Mouse (Mus musculus): ENCODE results near the gene Amotl2. TPM values are rescaled to one million over a fixed set of nuclear protein-coding genes. Genes with fewer than 3 reads are reported as not detected.

The Amotl2 gene
- polyA plus RNA-seq, 1 experiment: 10.7 TPM

GRCm38 (mm10) chr9:102718676-102719075, 2.2 kb downstream of the Amotl2 start:
- peak overlapping the region; percentile 50; the same call in 1 of the 2 replicates for H3K4me3 ChIP-seq (ENCODE audit: extremely low read depth, insufficient read depth, insufficient read length)
- H3K27me3 ChIP-seq (ENCODE audit: control insufficient read depth, insufficient read depth, low read length): peaks cover 4% of the 10 kb centered on the region; the same call in 1 of the 2 replicates
- no peaks in the 10 kb centered on the region for H3K36me3 ChIP-seq (ENCODE audit: control insufficient read depth, insufficient read depth, low read length)
- H3K27ac ChIP-seq (ENCODE audit: insufficient read depth, low read length): peak overlapping the region; percentile 27; the same call in 1 of the 2 replicates
- no peaks in the 10 kb centered on the region for H3K4me1 ChIP-seq (ENCODE audit: control insufficient read depth, insufficient read depth, insufficient read length)
- no peak for DNase-seq (ENCODE audit: low read depth in 1 of 2, low spot score in 2 of 2)
- WGBS: 7% methylated on average over 21 of the region's 21 CpGs
- TF ChIP-seq CTCF (IDR thresholded peaks at IDR 0.05; ENCODE audit: extremely low read depth, insufficient read depth, insufficient read length, insufficient replicate concordance) (no peak), POLR2A (IDR thresholded peaks at IDR 0.05; ENCODE audit: low read depth, low read length) (no peak)

- H3K36me3 ChIP-seq (ENCODE audit: control insufficient read depth, insufficient read depth, low read length): no peaks in the 10 kb centered on the region
- no peaks in the 10 kb centered on the region for H3K4me1 ChIP-seq (ENCODE audit: control insufficient read depth, insufficient read depth, insufficient read length)
- H3K27me3 ChIP-seq (ENCODE audit: control insufficient read depth, insufficient read depth, low read length): peaks cover 4% of the 10 kb centered on the region; the same call in 1 of the 2 replicates
- WGBS: 59% methylated on average over 4 of the region's 4 CpGs
- peak overlapping the region; percentile 50; the same call in 1 of the 2 replicates for H3K4me3 ChIP-seq (ENCODE audit: extremely low read depth, insufficient read depth, insufficient read length)
- TF ChIP-seq POLR2A (IDR thresholded peaks at IDR 0.05; ENCODE audit: low read depth, low read length) (no peak), CTCF (IDR thresholded peaks at IDR 0.05; ENCODE audit: extremely low read depth, insufficient read depth, insufficient read length, insufficient replicate concordance) (no peak)
- no peak for DNase-seq (ENCODE audit: low read depth in 1 of 2, low spot score in 2 of 2)
- 0 out of 2 replicates have a peak overlapping the region, but pooled peaks have one; percentile 27 for H3K27ac ChIP-seq (ENCODE audit: insufficient read depth, low read length)
These were observed 2.6 kb downstream of the Amotl2 start for GRCm38 (mm10) chr9:102719085-102719484.

GRCm38 (mm10) chr9:102719936-102720566, 3.6 kb downstream of the Amotl2 start:
- no peak for TF ChIP-seq CTCF (IDR thresholded peaks at IDR 0.05; ENCODE audit: extremely low read depth, insufficient read depth, insufficient read length, insufficient replicate concordance)
- no peak for TF ChIP-seq POLR2A (IDR thresholded peaks at IDR 0.05; ENCODE audit: low read depth, low read length)
- Histone ChIP-seq H3K27me3 (ENCODE audit: control insufficient read depth, insufficient read depth, low read length) (peaks cover 4% of the 10 kb centered on the region; the same call in 1 of the 2 replicates), H3K27ac (ENCODE audit: insufficient read depth, low read length) (no peak overlapping the region), H3K4me3 (ENCODE audit: extremely low read depth, insufficient read depth, insufficient read length) (no peak overlapping the region), H3K36me3 (ENCODE audit: control insufficient read depth, insufficient read depth, low read length) (no peaks in the 10 kb centered on the region), H3K4me1 (ENCODE audit: control insufficient read depth, insufficient read depth, insufficient read length) (no peaks in the 10 kb centered on the region)
- no peak for DNase-seq (ENCODE audit: low read depth in 1 of 2, low spot score in 2 of 2)
- 84% methylated on average over 17 of the region's 17 CpGs for WGBS

- no peaks in the 10 kb centered on the region for H3K4me1 ChIP-seq (ENCODE audit: control insufficient read depth, insufficient read depth, insufficient read length)
- no peaks in the 10 kb centered on the region for H3K36me3 ChIP-seq (ENCODE audit: control insufficient read depth, insufficient read depth, low read length)
- no peak overlapping the region for H3K4me3 ChIP-seq (ENCODE audit: extremely low read depth, insufficient read depth, insufficient read length)
- no peak overlapping the region for H3K27ac ChIP-seq (ENCODE audit: insufficient read depth, low read length)
- TF ChIP-seq POLR2A (IDR thresholded peaks at IDR 0.05; ENCODE audit: low read depth, low read length): no peak
- TF ChIP-seq CTCF (IDR thresholded peaks at IDR 0.05; ENCODE audit: extremely low read depth, insufficient read depth, insufficient read length, insufficient replicate concordance): no peak
- 82% methylated on average over 18 of the region's 18 CpGs for WGBS
- DNase-seq (ENCODE audit: low read depth in 1 of 2, low spot score in 2 of 2): no peak
- peaks cover 4% of the 10 kb centered on the region; the same call in 1 of the 2 replicates for H3K27me3 ChIP-seq (ENCODE audit: control insufficient read depth, insufficient read depth, low read length)
These were observed 4.2 kb downstream of the Amotl2 start for GRCm38 (mm10) chr9:102720567-102721167.

GRCm38 (mm10) chr9:102721406-102721978, 5.0 kb downstream of the Amotl2 start:
- DNase-seq (ENCODE audit: low read depth in 1 of 2, low spot score in 2 of 2): no peak
- peaks cover 4% of the 10 kb centered on the region; the same call in 1 of the 2 replicates for H3K27me3 ChIP-seq (ENCODE audit: control insufficient read depth, insufficient read depth, low read length)
- TF ChIP-seq CTCF (IDR thresholded peaks at IDR 0.05; ENCODE audit: extremely low read depth, insufficient read depth, insufficient read length, insufficient replicate concordance) (no peak), POLR2A (IDR thresholded peaks at IDR 0.05; ENCODE audit: low read depth, low read length) (no peak)
- H3K36me3 ChIP-seq (ENCODE audit: control insufficient read depth, insufficient read depth, low read length): no peaks in the 10 kb centered on the region
- no peak overlapping the region for H3K4me3 ChIP-seq (ENCODE audit: extremely low read depth, insufficient read depth, insufficient read length)
- H3K4me1 ChIP-seq (ENCODE audit: control insufficient read depth, insufficient read depth, insufficient read length): no peaks in the 10 kb centered on the region
- 0 out of 2 replicates have a peak overlapping the region, but pooled peaks have one; percentile 13 for H3K27ac ChIP-seq (ENCODE audit: insufficient read depth, low read length)
- WGBS: 60% methylated on average over 3 of the region's 3 CpGs

GRCm38 (mm10) chr9:102722071-102722561, 5.6 kb downstream of the Amotl2 start:
- no peak for DNase-seq (ENCODE audit: low read depth in 1 of 2, low spot score in 2 of 2)
- Histone ChIP-seq H3K27ac (ENCODE audit: insufficient read depth, low read length) (no peak overlapping the region), H3K4me3 (ENCODE audit: extremely low read depth, insufficient read depth, insufficient read length) (no peak overlapping the region), H3K4me1 (ENCODE audit: control insufficient read depth, insufficient read depth, insufficient read length) (no peaks in the 10 kb centered on the region), H3K36me3 (ENCODE audit: control insufficient read depth, insufficient read depth, low read length) (no peaks in the 10 kb centered on the region), H3K27me3 (ENCODE audit: control insufficient read depth, insufficient read depth, low read length) (peaks cover 4% of the 10 kb centered on the region; the same call in 1 of the 2 replicates)
- TF ChIP-seq CTCF (IDR thresholded peaks at IDR 0.05; ENCODE audit: extremely low read depth, insufficient read depth, insufficient read length, insufficient replicate concordance) (no peak), POLR2A (IDR thresholded peaks at IDR 0.05; ENCODE audit: low read depth, low read length) (no peak)
- WGBS: 71% methylated on average over 9 of the region's 9 CpGs

Data from spleen, adult 2 months (tissue).